Mouse (Mus musculus): ENCODE measurements around the gene Glyctk. TPM values are rescaled to one million over a fixed set of nuclear protein-coding genes. Genes with fewer than 3 reads are reported as not detected.

Glyctk gene
- polyA plus RNA-seq, 1 experiment from 2014 or later = 8.6 TPM

- WGBS = 25% methylated on average over 10 of the region's 10 CpGs
- H3K4me1 ChIP-seq (ENCODE audit: control insufficient read depth, insufficient read depth, low read length) = peaks cover 5% of the 10 kb centered on the region; the same call in 1 of the 2 replicates
- H3K36me3 ChIP-seq (ENCODE audit: control insufficient read depth, insufficient read depth, low read length) = no peaks in the 10 kb centered on the region
- ATAC-seq = peak; percentile 44; the same call in 1 of the 2 replicates
- no peak overlapping the region for H3K4me2 ChIP-seq (ENCODE audit: low read depth, low read length)
- no peaks in the 10 kb centered on the region for H3K9me3 ChIP-seq (ENCODE audit: control insufficient read depth, low read length)
- H3K4me3 ChIP-seq (ENCODE audit: low read length) = no peak overlapping the region
- H3K27me3 ChIP-seq (replicated peaks; ENCODE audit: control insufficient read depth, insufficient read depth, low read length) = no peaks in the 10 kb centered on the region
- no peak overlapping the region for H3K9ac ChIP-seq (ENCODE audit: low read depth, low read length)
- no peak overlapping the region for H3K27ac ChIP-seq (ENCODE audit: low read length)
Measured at GRCm38 (mm10) chr9:106112770-106113423, 45.0 kb downstream of the Glyctk start.

- H3K9me3 ChIP-seq (ENCODE audit: control insufficient read depth, low read length) = no peaks in the 10 kb centered on the region
- 69% methylated on average over 9 of the region's 9 CpGs for WGBS
- H3K27me3 ChIP-seq (replicated peaks; ENCODE audit: control insufficient read depth, insufficient read depth, low read length) = no peaks in the 10 kb centered on the region
- no peak overlapping the region for H3K4me2 ChIP-seq (ENCODE audit: low read depth, low read length)
- no peak overlapping the region for H3K4me3 ChIP-seq (ENCODE audit: low read length)
- no peak overlapping the region for H3K9ac ChIP-seq (ENCODE audit: low read depth, low read length)
- H3K36me3 ChIP-seq (ENCODE audit: control insufficient read depth, insufficient read depth, low read length) = no peaks in the 10 kb centered on the region
- H3K4me1 ChIP-seq (ENCODE audit: control insufficient read depth, insufficient read depth, low read length) = no peaks in the 10 kb centered on the region
- no peak overlapping the region for H3K27ac ChIP-seq (ENCODE audit: low read length)
- ATAC-seq = no peak
Measured at GRCm38 (mm10) chr9:106106241-106106640, 51.7 kb downstream of the Glyctk start.

- no peak for ATAC-seq
- Histone ChIP-seq H3K9me3 (ENCODE audit: control insufficient read depth, low read length) (no peaks in the 10 kb centered on the region), H3K4me2 (ENCODE audit: low read depth, low read length) (no peak overlapping the region), H3K36me3 (ENCODE audit: control insufficient read depth, insufficient read depth, low read length) (no peaks in the 10 kb centered on the region), H3K4me3 (ENCODE audit: low read length) (no peak overlapping the region), H3K27me3 (replicated peaks; ENCODE audit: control insufficient read depth, insufficient read depth, low read length) (no peaks in the 10 kb centered on the region), H3K9ac (ENCODE audit: low read depth, low read length) (no peak overlapping the region), H3K27ac (ENCODE audit: low read length) (no peak overlapping the region), H3K4me1 (ENCODE audit: control insufficient read depth, insufficient read depth, low read length) (no peaks in the 10 kb centered on the region)
- 73% methylated on average over 7 of the region's 7 CpGs for WGBS
Measured at GRCm38 (mm10) chr9:106104401-106104800, 53.5 kb downstream of the Glyctk start.

MicroRNA genes within 50 kb of the gene (microRNA counts, 519-probe panel; counts per million panel counts)
- 4,307 counts per million, percentile 99 among the panel's probes with 10 or more counts for microRNA mmu-let-7g

Small RNA genes lying within 50 kb of the gene (microRNA-seq; reads per million reads assigned to microRNA genes)
- gene Mir135a-1 (5.5 reads per million, percentile 17 among the genes with 10 or more reads in this experiment), gene Mirlet7g (85,876 reads per million, percentile 100 among the genes with 10 or more reads in this experiment)

Other genes with a start within 250 kb of the Glyctk start
- gene Col6a5, start 197.5 kb downstream of the Glyctk start, polyA plus RNA-seq (2015; fragmentation: Nextera tagmentation; extraction: Ambion mirVana) = 2.8 and 5.0 TPM in 2 replicates
- gene Col6a4, start 61.4 kb downstream of the Glyctk start, polyA plus RNA-seq (2015; fragmentation: Nextera tagmentation; extraction: Ambion mirVana) = 72.7 and 83.0 TPM in 2 replicates
- gene Wdr82, start 12.8 kb upstream of the Glyctk start, polyA plus RNA-seq (2015; fragmentation: Nextera tagmentation; extraction: Ambion mirVana) = 12.4 and 12.8 TPM in 2 replicates
- 23.4 and 26.3 TPM in 2 replicates for gene Ppm1m, start 41.6 kb upstream of the Glyctk start, polyA plus RNA-seq (2015; fragmentation: Nextera tagmentation; extraction: Ambion mirVana)
- 48.6 and 50.0 TPM in 2 replicates for gene Twf2, start 45.0 kb upstream of the Glyctk start, polyA plus RNA-seq (2015; fragmentation: Nextera tagmentation; extraction: Ambion mirVana)
- gene Tlr9, start 64.5 kb upstream of the Glyctk start, polyA plus RNA-seq (2015; fragmentation: Nextera tagmentation; extraction: Ambion mirVana) = 0.04 and 0.05 TPM in 2 replicates
- 129 and 131 TPM in 2 replicates for gene Alas1, start 90.5 kb upstream of the Glyctk start, polyA plus RNA-seq (2015; fragmentation: Nextera tagmentation; extraction: Ambion mirVana)
- 27.0 and 29.1 TPM in 2 replicates for gene Poc1a, start 122.9 kb upstream of the Glyctk start, polyA plus RNA-seq (2015; fragmentation: Nextera tagmentation; extraction: Ambion mirVana)
- gene Dusp7, start 210.5 kb upstream of the Glyctk start, polyA plus RNA-seq (2015; fragmentation: Nextera tagmentation; extraction: Ambion mirVana) = 4.8 and 6.3 TPM in 2 replicates

All from intestine, embryonic 16.5 days (tissue).